Mouse (Mus musculus): ENCODE data around the gene Cryaa.

DNA sequence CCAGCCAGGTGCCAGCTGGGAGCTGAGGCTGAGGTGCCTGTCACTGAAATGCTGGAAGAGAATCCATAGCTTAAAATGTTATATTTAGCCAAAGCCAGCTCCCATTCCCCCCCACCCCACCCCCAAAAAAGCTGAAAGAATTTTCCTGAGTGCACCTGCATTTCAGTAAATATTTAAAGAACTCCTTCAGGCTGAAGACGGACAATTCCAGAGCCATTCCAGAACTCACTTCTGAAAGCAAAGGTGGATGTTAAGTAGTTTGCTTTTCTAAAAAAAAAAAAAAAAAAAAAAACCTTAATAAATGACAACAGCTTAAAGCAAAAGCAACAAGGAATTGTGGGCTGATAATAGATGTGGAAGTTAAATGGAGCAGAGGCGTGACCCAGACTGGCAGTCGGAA is 36.5 kb downstream of the Cryaa start:
- TF ChIP-seq CTCF (IDR thresholded peaks at IDR 0.05; ENCODE audit: borderline replicate concordance, insufficient read depth, low read depth, low read length) (no peak), POLR2A (IDR thresholded peaks at IDR 0.05; ENCODE audit: borderline replicate concordance, insufficient read depth, low read length) (no peak)
